Mouse (Mus musculus) kidney, postnatal 0 days (tissue): ENCODE measurements around the gene Mab21l3. TPM values are rescaled to one million over a fixed set of nuclear protein-coding genes. Genes with fewer than 3 reads are reported as not detected.
A peak's percentile ranks its signal among the peaks of the same experiment; 100 is the strongest.
"Not testable (repeated sequence)": the region's sequence is repeated elsewhere in the genome, so short reads cannot be mapped to it uniquely, and the experiment has no call there.

Experiments used
- ATAC-seq: fragments of 200-750 bp; cut with Nextera tagmentation; replicated peaks from 2 replicates; pipeline ENCODE4 v1.8.0; 2017; ENCODE audit warnings: low read depth, moderate number of reproducible peaks, moderate TSS enrichment, moderate library complexity; ENCODE audit not compliant: low FRiP score
- DNase-seq: peaks from one replicate; pipeline ENCODE4 v3.0.0-alpha.2; 2016; ENCODE audit warnings: low spot score
- H3K27ac ChIP-seq: fragments of 300-500 bp; sonication (generic); 2 replicates; pipeline ENCODE4 v1.5.1; 2014; ENCODE audit warnings: mild to moderate bottlenecking
- H3K27me3 ChIP-seq: fragments of 300-500 bp; sonication (generic); 2 replicates; pipeline ENCODE4 v1.6.1; 2014; ENCODE audit warnings: low read length, mixed read lengths; ENCODE audit not compliant: insufficient read depth
- H3K36me3 ChIP-seq: fragments of 300-500 bp; sonication (generic); 2 replicates; pipeline ENCODE4 v1.6.1; 2014; ENCODE audit warnings: low read length, mixed read lengths; ENCODE audit not compliant: insufficient read depth
- H3K4me1 ChIP-seq: fragments of 300-500 bp; sonication (generic); replicated peaks from 2 replicates; pipeline ENCODE4 v1.6.1; 2014; ENCODE audit warnings: antibody characterized with exemption, low read length, mixed read lengths; ENCODE audit not compliant: insufficient read depth
- H3K4me2 ChIP-seq: fragments of 300-500 bp; sonication (generic); 2 replicates; pipeline ENCODE4 v1.6.1; 2014; ENCODE audit warnings: mild to moderate bottlenecking, low read length, moderate library complexity, mixed read lengths
- H3K4me3 ChIP-seq: fragments of 300-500 bp; sonication (generic); replicated peaks from 2 replicates; pipeline ENCODE4 v1.5.1; 2014; ENCODE audit warnings: low read depth, low read length
- H3K9ac ChIP-seq: fragments of 300-500 bp; sonication (generic); 2 replicates; pipeline ENCODE4 v1.6.1; 2014; ENCODE audit warnings: low read depth, low read length
- H3K9me3 ChIP-seq: fragments of 300-500 bp; sonication (generic); replicated peaks from 2 replicates; pipeline ENCODE4 v1.6.1; 2016; ENCODE audit warnings: low read length, inconsistent platforms, mixed read lengths
- CTCF ChIP-seq: IDR thresholded peaks from 2 replicates; pipeline ENCODE4 v1.5.1; 2016; ENCODE audit warnings: antibody characterized with exemption, low read depth, mild to moderate bottlenecking, moderate library complexity
- WGBS: fragments of 180-500 bp; shearing (Covaris S2); extraction: QIAGEN DNeasy Blood & Tissue Kit; methylation state at CpG from one replicate; pipeline ENCODE4 v1.1.7; 2014; 5-methylcytosine and 5-hydroxymethylcytosine counted together
- polyA plus RNA-seq: library from polyadenylated mRNA; unstranded; fragments of >200 nt; fragmentation: Nextera tagmentation; extraction: Ambion mirVana; gene quantifications from 2 replicates; pipeline ENCODE4 v1.2.1, GENCODE M21; 2015

Mab21l3 gene
- polyA plus RNA-seq, 1 experiment from 2014 or later: 1.0 TPM

DNA sequence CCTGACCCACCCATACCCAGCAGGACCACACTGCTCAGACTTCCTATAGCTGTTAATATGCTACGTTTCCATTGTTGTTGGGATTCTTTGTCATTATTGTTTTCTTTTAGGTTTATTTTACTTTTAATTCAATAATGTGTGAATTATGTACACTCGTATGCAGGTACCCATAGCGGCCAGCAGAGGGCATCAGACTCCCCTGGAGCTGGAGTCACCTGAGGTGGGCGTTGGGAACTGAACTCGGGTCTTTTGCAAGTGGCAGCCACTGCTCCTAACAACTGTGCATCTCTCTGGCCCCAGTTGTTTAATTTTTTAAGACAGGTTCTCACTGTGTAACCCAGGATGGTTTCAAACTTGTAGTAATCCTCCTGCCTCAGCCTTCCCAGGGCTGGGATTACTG, 26.7 kb downstream of the Mab21l3 start:
- Histone ChIP-seq H3K27ac (no peak overlapping the region), H3K9ac (no peak overlapping the region), H3K36me3 (no peaks in the 10 kb centered on the region), H3K9me3 (no peaks in the 10 kb centered on the region), H3K4me3 (no peak overlapping the region), H3K27me3 (no peaks in the 10 kb centered on the region), H3K4me1 (no peaks in the 10 kb centered on the region), H3K4me2 (no peak overlapping the region)
- ATAC-seq: no peak
- 84% methylated on average over 5 of the region's 5 CpGs for whole genome bisulfite sequencing
- TF ChIP-seq CTCF: peak; percentile 46
- DNase-seq: no peak

DNA sequence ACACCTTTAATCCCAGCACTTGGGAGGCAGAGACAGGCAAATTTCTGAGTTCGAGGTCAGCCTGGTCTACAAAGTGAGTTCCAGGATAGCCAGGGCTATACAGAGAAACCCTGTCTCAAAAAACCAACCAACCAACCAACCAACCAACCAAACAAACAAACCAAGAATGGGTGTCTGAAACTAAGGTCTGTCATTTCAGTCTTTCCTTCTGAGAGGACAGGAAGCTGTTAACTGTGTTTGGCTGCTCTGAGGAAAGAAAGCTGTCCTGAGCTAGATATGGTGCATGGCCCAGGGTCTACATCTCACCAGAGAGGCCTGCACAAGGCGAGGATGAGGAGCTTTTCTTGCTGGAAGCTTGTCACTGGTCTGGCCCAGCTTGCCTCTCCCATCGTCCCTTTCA, 28.1 kb downstream of the Mab21l3 start:
- H3K4me1 ChIP-seq, H3K27me3 ChIP-seq, ATAC-seq, DNase-seq, H3K4me3 ChIP-seq, H3K36me3 ChIP-seq, H3K9ac ChIP-seq, H3K9me3 ChIP-seq, H3K4me2 ChIP-seq, H3K27ac ChIP-seq: not testable (repeated sequence)
- 88% methylated on average over 3 of the region's 3 CpGs for WGBS

DNA sequence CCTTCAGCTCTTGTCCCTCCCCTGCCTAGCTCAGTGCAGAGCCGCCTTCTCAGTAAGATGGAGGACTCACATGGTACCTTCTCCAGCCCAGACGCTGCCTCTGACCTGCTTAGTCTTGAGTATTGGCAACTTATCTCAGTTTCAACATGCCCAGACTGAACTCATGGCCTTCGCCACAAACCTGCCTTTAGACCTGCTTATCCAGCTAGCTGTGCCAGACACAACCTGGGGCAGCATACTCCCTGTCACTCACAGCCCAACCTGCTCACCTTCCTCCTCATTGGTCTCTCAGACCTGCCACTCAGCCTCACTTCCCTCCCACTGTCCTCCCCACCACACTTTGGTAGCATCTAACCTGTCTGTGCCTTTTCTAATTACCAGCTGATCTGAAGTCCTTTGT, 32.8 kb downstream of the Mab21l3 start:
- H3K27ac ChIP-seq: no peak overlapping the region
- H3K4me1 ChIP-seq: no peaks in the 10 kb centered on the region
- H3K4me3 ChIP-seq: no peak overlapping the region
- H3K9me3 ChIP-seq: no peaks in the 10 kb centered on the region
- no peak for DNase-seq
- no peaks in the 10 kb centered on the region for H3K27me3 ChIP-seq
- H3K36me3 ChIP-seq: no peaks in the 10 kb centered on the region
- no peak for ATAC-seq
- no peak for TF ChIP-seq CTCF
- no peak overlapping the region for H3K9ac ChIP-seq
- 83% methylated on average over 3 of the region's 3 CpGs for WGBS
- H3K4me2 ChIP-seq: no peak overlapping the region

DNA sequence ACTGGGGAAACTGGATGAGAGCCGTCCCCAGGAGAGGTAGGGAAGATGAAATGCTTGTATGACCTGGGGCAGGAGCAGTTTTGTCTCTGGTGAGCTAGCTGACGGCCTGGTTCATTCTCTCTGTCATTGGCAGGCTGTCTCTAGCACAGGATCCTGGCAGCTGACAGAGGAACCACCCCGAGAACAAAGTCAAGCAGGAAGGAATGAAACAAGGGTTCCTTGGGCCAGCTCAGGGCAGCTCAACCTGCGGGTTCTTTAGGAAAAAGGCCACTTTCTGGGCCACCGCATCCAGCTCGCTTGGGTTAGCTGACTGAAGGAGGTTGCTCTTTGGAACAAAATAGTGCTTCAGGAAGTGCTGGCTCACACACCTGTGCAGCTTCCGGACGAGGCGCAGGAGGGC, 34.0 kb downstream of the Mab21l3 start:
- Histone ChIP-seq H3K27ac (no peak overlapping the region), H3K4me2 (no peak overlapping the region), H3K4me1 (no peaks in the 10 kb centered on the region), H3K9ac (no peak overlapping the region), H3K27me3 (no peaks in the 10 kb centered on the region), H3K9me3 (no peaks in the 10 kb centered on the region), H3K4me3 (no peak overlapping the region), H3K36me3 (no peaks in the 10 kb centered on the region)
- TF ChIP-seq CTCF: no peak
- no peak for ATAC-seq
- DNase-seq: no peak
- 75% methylated on average over 9 of the region's 9 CpGs for WGBS

DNA sequence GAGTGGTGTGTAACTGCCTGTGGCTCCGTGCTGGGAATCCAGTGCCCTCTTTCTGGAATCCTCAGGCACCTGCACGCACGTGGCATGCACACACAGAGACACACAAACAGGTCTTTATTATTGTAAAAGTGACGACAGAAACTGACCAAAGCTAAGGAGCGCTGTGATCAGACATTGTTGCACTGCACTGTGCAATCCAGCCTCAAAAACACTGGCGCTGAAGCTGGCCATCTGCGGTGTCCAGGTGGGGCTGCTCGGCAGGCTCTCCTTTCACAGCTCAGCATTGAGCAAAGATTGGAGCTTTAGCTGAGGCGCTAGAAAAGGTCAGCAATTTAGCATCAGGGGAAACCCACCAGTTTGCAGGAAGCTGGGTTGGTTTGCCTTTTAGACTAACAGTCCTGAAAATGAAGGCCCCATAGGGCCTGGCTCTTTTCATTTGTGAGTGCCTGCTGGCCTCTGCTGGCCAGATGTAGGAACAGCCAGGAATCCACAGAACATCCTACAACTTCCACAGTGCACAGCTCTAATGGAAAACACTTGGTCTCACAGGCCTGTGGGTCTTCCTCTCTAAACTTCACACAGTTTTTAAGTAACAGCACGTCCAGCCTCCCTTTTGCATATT, 36.3 kb downstream of the Mab21l3 start:
- Histone ChIP-seq H3K9me3 (no peaks in the 10 kb centered on the region), H3K27ac (no peak overlapping the region), H3K36me3 (no peaks in the 10 kb centered on the region), H3K27me3 (no peaks in the 10 kb centered on the region), H3K4me3 (no peak overlapping the region), H3K4me2 (no peak overlapping the region), H3K4me1 (no peaks in the 10 kb centered on the region), H3K9ac (no peak overlapping the region)
- whole genome bisulfite sequencing: 64% methylated on average over 10 of the region's 10 CpGs
- peak; percentile 89 for DNase-seq
- ATAC-seq: peak; percentile 55
- peak; percentile 93 for TF ChIP-seq CTCF

DNA sequence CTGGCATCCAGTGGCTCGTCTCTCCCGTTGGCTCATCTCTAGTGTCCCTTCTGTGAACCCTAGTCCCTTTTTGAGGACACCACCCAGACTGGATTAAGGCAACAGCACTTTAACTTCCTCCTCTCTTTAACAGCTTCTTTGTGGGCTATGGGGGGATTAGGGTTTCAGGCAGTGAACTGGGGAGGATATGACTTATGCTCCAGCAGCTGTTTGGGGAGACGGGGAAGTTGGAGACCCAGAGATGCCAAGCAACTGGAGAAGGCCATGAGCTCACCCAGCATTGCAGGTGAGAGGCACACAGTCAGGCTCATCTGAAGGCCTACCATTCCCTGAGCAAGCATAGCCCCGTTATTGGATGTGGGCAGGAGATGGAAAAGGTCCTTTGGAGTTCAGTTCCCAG, 36.8 kb downstream of the Mab21l3 start:
- ATAC-seq (no peak), DNase-seq (no peak)
- Histone ChIP-seq H3K36me3 (no peaks in the 10 kb centered on the region), H3K4me1 (no peaks in the 10 kb centered on the region), H3K9me3 (no peaks in the 10 kb centered on the region), H3K27me3 (no peaks in the 10 kb centered on the region), H3K9ac (no peak overlapping the region), H3K4me2 (no peak overlapping the region), H3K27ac (no peak overlapping the region), H3K4me3 (no peak overlapping the region)
- 64% methylated on average over 4 of the region's 4 CpGs for WGBS
- TF ChIP-seq CTCF: no peak

DNA sequence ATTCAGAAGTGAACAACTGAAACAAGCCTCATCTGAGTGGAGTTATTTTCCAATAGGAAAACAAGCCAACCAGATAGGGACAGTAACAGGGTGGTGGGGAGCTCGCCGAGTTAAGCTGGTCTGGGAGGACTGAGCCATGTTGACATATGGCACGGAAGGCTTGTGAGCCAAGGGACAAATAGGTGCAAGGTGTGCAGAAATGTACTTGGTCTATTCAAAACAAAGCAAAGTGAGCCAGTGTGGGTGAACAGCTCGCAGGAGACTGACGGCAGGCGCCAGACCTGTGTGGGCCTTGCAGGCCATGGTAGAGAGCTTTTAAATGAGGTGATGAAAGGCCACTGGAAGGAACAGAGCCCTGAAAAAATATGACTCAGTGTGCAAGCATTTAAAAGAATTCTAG, 41.1 kb downstream of the Mab21l3 start:
- H3K27me3 ChIP-seq: no peaks in the 10 kb centered on the region
- DNase-seq (no peak), ATAC-seq (no peak)
- 0 out of 2 replicates have a peak, but pooled peaks cover 14% of the 10 kb centered on the region for H3K4me1 ChIP-seq
- no peak for TF ChIP-seq CTCF
- no peak overlapping the region for H3K9ac ChIP-seq
- H3K4me3 ChIP-seq: no peak overlapping the region
- no peak overlapping the region for H3K4me2 ChIP-seq
- no peaks in the 10 kb centered on the region for H3K9me3 ChIP-seq
- whole genome bisulfite sequencing: 84% methylated on average over 6 of the region's 6 CpGs
- no peak overlapping the region for H3K27ac ChIP-seq
- no peaks in the 10 kb centered on the region for H3K36me3 ChIP-seq
